In the genomic region with DNA sequence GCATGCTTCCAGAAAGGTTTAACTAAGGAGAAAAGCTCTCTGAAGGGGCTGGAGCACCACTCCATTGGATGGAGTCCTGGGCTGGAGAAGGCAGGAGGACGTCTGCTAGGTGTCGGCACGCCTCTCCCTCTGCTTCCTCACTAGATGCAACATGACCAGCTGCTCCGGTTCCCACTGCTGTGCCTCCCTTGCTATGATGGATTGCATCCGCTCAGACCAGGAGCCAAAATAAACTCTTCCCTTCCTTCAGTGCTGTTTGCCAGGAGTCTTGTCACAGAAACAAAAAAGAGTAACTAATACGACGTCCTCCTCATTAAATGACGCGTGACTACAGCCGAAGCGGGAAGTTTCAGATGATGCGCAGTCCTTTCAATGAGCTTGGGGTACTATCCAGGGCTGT, we compare ENCODE assay signal across 13 mouse cellular contexts.
A peak's percentile ranks its signal among the peaks of the same experiment; 100 is the strongest.
DNase-seq lines count a peak whose midpoint lies in the region; ATAC-seq lines count a peak whose summit lies in the region.
"Had no signal": no experiment of that assay in that cellular context is flagged by ENCODE, and none has a peak within 500 bp of the region (broad histone marks: within the 10 kb centered on the region; RNA-seq: fewer than 3 reads in every experiment).

No protein-coding gene starts in this region.

- H3K27me3 ChIP-seq in embryonic facial prominence, embryonic 14.5 days (replicated peaks; ENCODE audit: control insufficient read depth, insufficient read depth, low read length) = no peaks in the 10 kb centered on the region
- H3K27me3 ChIP-seq in embryonic facial prominence, embryonic 10.5 days (replicated peaks; ENCODE audit: low read depth, poor library complexity, severe bottlenecking) = no peaks in the 10 kb centered on the region
- 0 out of 2 replicates have a peak, but pooled peaks cover 11% of the 10 kb centered on the region for H3K27me3 ChIP-seq in heart, embryonic 13.5 days (replicated peaks)
- H3K27me3 ChIP-seq in kidney, embryonic 14.5 days (ENCODE audit: control insufficient read depth, insufficient read depth, low read length) = no peaks in the 10 kb centered on the region
- H3K27me3 ChIP-seq: hindbrain, embryonic 15.5 days had no signal

- no peak for ATAC-seq in embryonic facial prominence, embryonic 14.5 days (ENCODE audit: low read depth)
- ATAC-seq in heart, embryonic 13.5 days (ENCODE audit: extremely low read depth, insufficient number of reproducible peaks, low FRiP score, low TSS enrichment) = no peak
- ATAC-seq in kidney, embryonic 14.5 days (ENCODE audit: low FRiP score, low TSS enrichment) = peak; percentile 66; the same call in 1 of the 2 replicates

- H3K27ac ChIP-seq in embryonic facial prominence, embryonic 14.5 days (replicated peaks; ENCODE audit: low read depth, low read length) = no peak overlapping the region
- no peak overlapping the region for H3K27ac ChIP-seq in embryonic facial prominence, embryonic 10.5 days (replicated peaks)
- peak overlapping the region; percentile 44; the same call in 1 of the 2 replicates for H3K27ac ChIP-seq in heart, embryonic 13.5 days (replicated peaks)
- no peak overlapping the region for H3K27ac ChIP-seq in kidney, embryonic 14.5 days (ENCODE audit: low read depth, low read length)
- H3K27ac ChIP-seq: hindbrain, embryonic 15.5 days; liver, embryonic 13.5 days had no signal

- H3K36me3 ChIP-seq in embryonic facial prominence, embryonic 14.5 days (ENCODE audit: control insufficient read depth, insufficient read depth, low read length) = no peaks in the 10 kb centered on the region
- no peaks in the 10 kb centered on the region for H3K36me3 ChIP-seq in embryonic facial prominence, embryonic 10.5 days (replicated peaks)
- no peaks in the 10 kb centered on the region for H3K36me3 ChIP-seq in heart, embryonic 13.5 days
- H3K36me3 ChIP-seq in kidney, embryonic 14.5 days (ENCODE audit: control insufficient read depth, insufficient read depth, low read length) = no peaks in the 10 kb centered on the region
- H3K36me3 ChIP-seq: G1E; hindbrain, embryonic 15.5 days; liver, embryonic 13.5 days had no signal

- DNase-seq in embryonic facial prominence, embryonic 14.5 days (ENCODE audit: low spot score) = peak; percentile 31
- DNase-seq in embryonic facial prominence, embryonic 10.5 days (ENCODE audit: low spot score) = no peak
- DNase-seq in lung, postnatal 14 days = peak; percentile 56
- DNase-seq in left cerebral cortex, postnatal 14 days (ENCODE audit: low spot score in 2 of 2) = no peak
- no peak for DNase-seq in ovary, postnatal 10 days (ENCODE audit: low spot score)
- no peak for DNase-seq in layer of hippocampus, postnatal 10 days (ENCODE audit: low spot score in 2 of 2)
- DNase-seq: cerebellum, adult 8-10 months; liver, embryonic 13.5 days; thymus, postnatal 36 days had no signal

- H3K9ac ChIP-seq in embryonic facial prominence, embryonic 14.5 days (ENCODE audit: low read depth, low read length) = no peak overlapping the region
- no peak overlapping the region for H3K9ac ChIP-seq in heart, embryonic 13.5 days
- no peak overlapping the region for H3K9ac ChIP-seq in kidney, embryonic 14.5 days (ENCODE audit: low read depth, low read length)
- H3K9ac ChIP-seq: hindbrain, embryonic 15.5 days; liver, embryonic 13.5 days had no signal

- H3K4me3 ChIP-seq in embryonic facial prominence, embryonic 14.5 days (ENCODE audit: low read depth, low read length) = no peak overlapping the region
- no peak overlapping the region for H3K4me3 ChIP-seq in embryonic facial prominence, embryonic 10.5 days
- H3K4me3 ChIP-seq in heart, embryonic 13.5 days = no peak overlapping the region
- H3K4me3 ChIP-seq in kidney, embryonic 14.5 days (ENCODE audit: low read length) = no peak overlapping the region
- H3K4me3 ChIP-seq: hindbrain, embryonic 15.5 days; liver, embryonic 13.5 days had no signal

- H3K9me3 ChIP-seq in embryonic facial prominence, embryonic 14.5 days (ENCODE audit: control insufficient read depth, low read length) = no peaks in the 10 kb centered on the region
- no peaks in the 10 kb centered on the region for H3K9me3 ChIP-seq in embryonic facial prominence, embryonic 10.5 days
- no peaks in the 10 kb centered on the region for H3K9me3 ChIP-seq in heart, embryonic 13.5 days
- H3K9me3 ChIP-seq in kidney, embryonic 14.5 days (ENCODE audit: control insufficient read depth, low read length) = no peaks in the 10 kb centered on the region
- H3K9me3 ChIP-seq: hindbrain, embryonic 15.5 days; liver, embryonic 13.5 days had no signal

- H3K4me1 ChIP-seq in embryonic facial prominence, embryonic 14.5 days (ENCODE audit: control insufficient read depth, insufficient read depth, low read length) = peaks cover 22% of the 10 kb centered on the region
- peaks cover 32% of the 10 kb centered on the region for H3K4me1 ChIP-seq in embryonic facial prominence, embryonic 10.5 days
- H3K4me1 ChIP-seq in heart, embryonic 13.5 days = peaks cover 75% of the 10 kb centered on the region
- peaks cover 15% of the 10 kb centered on the region; the same call in 1 of the 2 replicates for H3K4me1 ChIP-seq in kidney, embryonic 14.5 days (ENCODE audit: control insufficient read depth, insufficient read depth, low read length)

- intact Hi-C loops in left cerebral cortex, postnatal 14 days (cut with DNase I) = no loop called here

- H3K4me2 ChIP-seq in embryonic facial prominence, embryonic 14.5 days (ENCODE audit: low read depth, low read length) = no peak overlapping the region
- H3K4me2 ChIP-seq in heart, embryonic 13.5 days = no peak overlapping the region
- no peak overlapping the region for H3K4me2 ChIP-seq in kidney, embryonic 14.5 days (replicated peaks; ENCODE audit: low read depth, low read length)
- H3K4me2 ChIP-seq: hindbrain, embryonic 15.5 days; liver, embryonic 13.5 days had no signal

- WGBS in embryonic facial prominence, embryonic 14.5 days = 72% methylated on average over 12 of the region's 12 CpGs
- WGBS in embryonic facial prominence, embryonic 10.5 days = 90% methylated on average over 12 of the region's 12 CpGs
- WGBS in heart, embryonic 13.5 days = 66% methylated on average over 12 of the region's 12 CpGs
- WGBS in kidney, embryonic 14.5 days = 15% methylated on average over 12 of the region's 12 CpGs

Comparison
In these comparisons a context has a peak if more than half of its experiments do, and no peak if none do; other contexts are left out.
1. DNase-seq: peak in embryonic facial prominence, embryonic 14.5 days (single experiment) and lung, postnatal 14 days (single experiment); none in embryonic facial prominence, embryonic 10.5 days (single experiment), left cerebral cortex, postnatal 14 days (0 of 2), ovary, postnatal 10 days (single experiment) and layer of hippocampus, postnatal 10 days (0 of 2).